Mouse (Mus musculus) ES-E14 (cell line): Measurements from ENCODE around the gene Olfr402. TPM values are rescaled to one million over a fixed set of nuclear protein-coding genes. Genes with fewer than 3 reads are reported as not detected.

Source experiments
- DNase-seq: peaks from one replicate; pipeline ENCODE4 v3.0.0-alpha.2; 2013; ENCODE audit warnings: low read depth, low spot score
- H3K27ac ChIP-seq: 2 replicates; pipeline ENCODE4 v1.5.1; 2012; ENCODE audit warnings: low read depth, mild to moderate bottlenecking, low read length, moderate library complexity, mixed read lengths; ENCODE audit not compliant: poor library complexity, insufficient read depth, severe bottlenecking
- H3K36me3 ChIP-seq: 2 replicates; pipeline ENCODE4 v1.6.1; 2012; ENCODE audit warnings: mild to moderate bottlenecking, low read length, moderate library complexity, mixed read lengths; ENCODE audit not compliant: control insufficient read depth, poor library complexity, insufficient read depth, severe bottlenecking
- H3K4me1 ChIP-seq, 2 experiments: fragments of 150-350 bp in 1 of 2; sonication (generic) in 1 of 2; 2 replicates each; pipeline ENCODE4 v1.6.1; 2012; ENCODE audit warnings: low read length in 2 of 2, mild to moderate bottlenecking in 1 of 2, mixed read lengths in 1 of 2; ENCODE audit not compliant: control insufficient read depth in 2 of 2, insufficient read depth in 2 of 2, poor library complexity in 1 of 2
- H3K4me3 ChIP-seq, 2 experiments: fragments of 150-350 bp in 1 of 2; sonication (generic) in 1 of 2; 2 replicates each; pipeline ENCODE4 v1.5.1; 2012; ENCODE audit warnings: low read length in 2 of 2, low read depth in 1 of 2, mild to moderate bottlenecking in 1 of 2, mixed read lengths in 1 of 2; ENCODE audit not compliant: insufficient read depth in 1 of 2, poor library complexity in 1 of 2, severe bottlenecking in 1 of 2
- H3K9ac ChIP-seq: 2 replicates; pipeline ENCODE4 v1.6.1; 2012; ENCODE audit warnings: low read depth, mild to moderate bottlenecking, low read length, mixed read lengths; ENCODE audit not compliant: poor library complexity, insufficient read depth, severe bottlenecking
- H3K9me3 ChIP-seq: fragments of 150-350 bp; sonication (generic); 2 replicates; pipeline ENCODE4 v1.6.1; 2012; ENCODE audit warnings: low read depth, mild to moderate bottlenecking, low read length; ENCODE audit not compliant: control insufficient read depth, insufficient read depth
- CHD2 ChIP-seq: IDR thresholded peaks from 2 replicates; pipeline ENCODE4 v1.6.1; 2014; ENCODE audit warnings: mild to moderate bottlenecking, low read depth, low read length, inconsistent platforms
- HCFC1 ChIP-seq: IDR thresholded peaks from 2 replicates; pipeline ENCODE4 v1.6.1; 2012; ENCODE audit warnings: low read length, inconsistent platforms, borderline replicate concordance; ENCODE audit not compliant: insufficient read depth
- MAFK ChIP-seq: IDR thresholded peaks from 2 replicates; pipeline ENCODE4 v1.6.1; 2014; ENCODE audit warnings: mild to moderate bottlenecking, low read depth, low read length, inconsistent platforms; ENCODE audit not compliant: insufficient read depth
- ZC3H11A ChIP-seq: IDR thresholded peaks from 2 replicates; pipeline ENCODE4 v1.6.1; 2012; ENCODE audit warnings: low read depth, mild to moderate bottlenecking, inconsistent platforms, low read length, borderline replicate concordance
- ZNF384 ChIP-seq: IDR thresholded peaks from 2 replicates; pipeline ENCODE4 v1.6.1; 2012; ENCODE audit warnings: low read depth, low read length, inconsistent platforms
- in situ Hi-C, 2 experiments: fragments of 600-800 bp; cut with MboI; formaldehyde crosslinking; loops; one replicate each; pipeline ENCODE4 v1.15.1; 2025; ENCODE audit warnings: low sequenced_read_pairs in 2 of 2, inconsistent platforms in 1 of 2; ENCODE audit not compliant: unreplicated experiment in 2 of 2
- total RNA-seq: library from RNA; depleted of rRNA; stranded (reverse); fragments of 300-350 nt; gene quantifications from 2 replicates; pipeline ENCODE4 v1.2.3, GENCODE M21; 2012; rRNA removed

Gene Olfr402
- total RNA-seq, 1 experiment, result not detected

DNA sequence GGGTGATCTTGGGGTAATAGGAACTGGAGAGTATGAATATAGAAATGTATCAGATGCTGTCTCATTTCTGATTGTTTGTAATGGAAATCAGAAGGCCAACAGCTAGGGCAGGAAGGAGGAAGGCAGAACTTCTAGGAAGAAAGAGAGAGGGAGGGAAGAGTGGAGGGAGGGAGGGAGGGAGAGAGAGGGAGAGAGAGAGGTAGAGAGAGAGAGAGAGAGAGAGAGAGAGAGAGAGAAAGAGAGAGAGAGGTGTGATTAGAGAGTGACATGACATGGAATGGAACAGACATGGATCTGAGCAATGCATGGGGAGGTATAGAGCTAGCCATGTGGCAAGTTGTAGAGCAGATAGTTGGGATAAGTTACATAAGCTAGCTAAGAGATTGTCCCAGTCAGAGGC lies 15.4 kb downstream of the Olfr402 start:
- no peak overlapping the region for H3K27ac ChIP-seq
- no peaks in the 10 kb centered on the region for H3K36me3 ChIP-seq
- H3K9me3 ChIP-seq, result no peaks in the 10 kb centered on the region
- no peak for DNase-seq
- in situ Hi-C loops, result no loop called here
- H3K9ac ChIP-seq, result no peak overlapping the region
- no peaks in the 10 kb centered on the region for H3K4me1 ChIP-seq
- no peak for TF ChIP-seq MAFK
- TF ChIP-seq ZC3H11A, result no peak
- H3K4me3 ChIP-seq, result no peak overlapping the region

DNA sequence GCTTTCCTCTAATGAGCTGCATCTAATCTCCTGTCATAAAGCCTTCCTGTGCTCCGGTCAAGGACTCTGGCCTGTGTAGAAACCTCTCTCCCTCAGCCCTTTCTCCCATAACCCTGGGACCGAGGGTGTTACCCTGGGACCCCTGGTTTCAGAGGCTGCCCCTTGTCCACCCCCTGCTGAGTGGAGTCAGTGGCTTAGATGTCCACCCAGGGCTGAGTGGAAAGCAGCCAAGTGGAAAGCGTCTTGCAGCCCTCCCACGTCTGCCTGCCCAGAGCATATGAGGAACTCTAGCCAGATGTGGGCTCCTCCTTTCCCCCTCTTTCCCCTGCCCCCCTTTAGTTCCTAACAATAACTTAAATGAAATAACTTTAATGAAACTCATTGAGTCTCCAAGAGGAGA lies 29.8 kb downstream of the Olfr402 start:
- in situ Hi-C loops, result no loop called here
- H3K36me3 ChIP-seq, result no peaks in the 10 kb centered on the region
- no peaks in the 10 kb centered on the region for H3K4me1 ChIP-seq
- H3K9me3 ChIP-seq, result no peaks in the 10 kb centered on the region
- no peak overlapping the region for H3K27ac ChIP-seq
- TF ChIP-seq MAFK (no peak), ZNF384 (no peak), CHD2 (no peak), ZC3H11A (no peak), HCFC1 (no peak)
- H3K9ac ChIP-seq, result no peak overlapping the region
- no peak for DNase-seq
- H3K4me3 ChIP-seq, result no peak overlapping the region

DNA sequence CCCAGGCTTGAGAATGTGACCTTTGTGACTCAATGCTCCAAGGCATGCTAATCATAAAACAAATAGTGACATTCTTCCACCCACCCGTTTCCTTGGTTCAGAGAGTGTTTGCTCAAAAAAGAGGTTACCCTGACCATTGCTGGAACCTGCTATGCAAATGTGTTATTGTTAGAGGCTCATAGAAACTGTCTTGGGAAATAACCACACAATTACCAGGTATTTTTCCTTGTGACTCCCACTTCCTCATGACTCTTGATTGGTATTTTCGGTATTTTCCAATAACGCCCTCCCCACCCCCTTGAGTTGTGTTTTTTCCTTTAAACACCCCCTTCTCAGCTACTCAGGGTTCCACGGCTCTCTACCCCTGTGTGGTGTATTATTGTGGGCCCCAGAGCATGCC lies 30.4 kb downstream of the Olfr402 start:
- H3K36me3 ChIP-seq, result no peaks in the 10 kb centered on the region
- TF ChIP-seq CHD2, result no peak
- TF ChIP-seq ZC3H11A, result no peak
- no peak for TF ChIP-seq MAFK
- TF ChIP-seq HCFC1, result no peak
- TF ChIP-seq ZNF384, result no peak
- no peak for DNase-seq
- no peak overlapping the region for H3K4me3 ChIP-seq
- H3K27ac ChIP-seq, result no peak overlapping the region
- no peaks in the 10 kb centered on the region for H3K4me1 ChIP-seq
- no peaks in the 10 kb centered on the region for H3K9me3 ChIP-seq
- in situ Hi-C loops, result no loop called here
- no peak overlapping the region for H3K9ac ChIP-seq

DNA sequence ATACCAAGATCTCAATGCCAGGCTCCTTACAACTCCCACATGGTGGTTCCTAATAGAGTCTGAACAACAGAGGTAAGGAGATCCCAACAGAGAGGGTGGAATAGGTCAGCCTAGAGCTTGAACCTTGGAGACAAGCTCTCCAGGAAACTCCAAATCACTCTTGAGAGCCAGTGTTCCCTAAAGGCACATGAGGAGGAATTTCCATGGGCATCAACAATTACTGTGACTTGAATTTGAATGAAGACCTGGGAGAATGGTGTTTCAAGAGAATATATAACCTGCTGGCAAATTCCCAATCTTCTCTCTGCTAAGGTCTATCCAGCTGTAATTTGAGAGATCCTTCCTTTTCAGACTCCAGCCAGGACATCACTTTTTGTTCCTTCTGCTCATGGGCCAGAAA lies 32.6 kb downstream of the Olfr402 start, which contains the start of gene Olfr403:
Gene Olfr403, plus strand, starts transcription at position 301 of the 400 bp plus-strand sequence.
- in situ Hi-C loops, result no loop called here
- H3K4me3 ChIP-seq, result no peak within 1 kb of the TSS
- H3K27ac ChIP-seq, result no peak within 1 kb of the TSS
- no peak within 1 kb of the TSS for H3K9ac ChIP-seq
- H3K36me3 ChIP-seq, result no peaks in the 10 kb centered on the region
- TF ChIP-seq CHD2, result no peak
- no peak for TF ChIP-seq MAFK
- TF ChIP-seq HCFC1, result no peak
- no peak for TF ChIP-seq ZC3H11A
- TF ChIP-seq ZNF384, result no peak
- no peaks in the 10 kb centered on the region for H3K9me3 ChIP-seq
- DNase-seq, result no peak
- H3K4me1 ChIP-seq, result no peaks in the 10 kb centered on the region

Other genes with a start within 250 kb of the Olfr402 start
- not detected in 2 replicates for gene Olfr395, start 244.2 kb upstream of the Olfr402 start, total RNA-seq
- not detected in 2 replicates for gene Olfr23, start 216.9 kb upstream of the Olfr402 start, total RNA-seq
- not detected in 2 replicates for gene Olfr397, start 192.7 kb upstream of the Olfr402 start, total RNA-seq
- not detected in 2 replicates for gene Olfr398, start 163.1 kb upstream of the Olfr402 start, total RNA-seq
- not detected in 2 replicates for gene Olfr139, start 97.0 kb upstream of the Olfr402 start, total RNA-seq
- gene Olfr399, start 96.9 kb upstream of the Olfr402 start, total RNA-seq, result not detected in 2 replicates
- not detected in 2 replicates for gene Zfp616, start 83.6 kb upstream of the Olfr402 start, total RNA-seq
- gene Olfr401, start 39.8 kb upstream of the Olfr402 start, total RNA-seq, result not detected in 2 replicates
- gene Olfr403, start 32.7 kb downstream of the Olfr402 start, total RNA-seq, result not detected in 2 replicates
- not detected in 2 replicates for gene Olfr43, start 57.9 kb downstream of the Olfr402 start, total RNA-seq
- not detected in 2 replicates for gene Olfr406, start 106.3 kb downstream of the Olfr402 start, total RNA-seq
- gene Olfr59, start 130.2 kb downstream of the Olfr402 start, total RNA-seq, result not detected in 2 replicates
- not detected in 2 replicates for gene Olfr410, start 184.5 kb downstream of the Olfr402 start, total RNA-seq
- not detected in 2 replicates for gene Olfr411, start 199.1 kb downstream of the Olfr402 start, total RNA-seq
- not detected in 2 replicates for gene Olfr412, start 208.5 kb downstream of the Olfr402 start, total RNA-seq